Comparison of ENCODE assay signal across 9 mouse cellular contexts in the genomic region with DNA sequence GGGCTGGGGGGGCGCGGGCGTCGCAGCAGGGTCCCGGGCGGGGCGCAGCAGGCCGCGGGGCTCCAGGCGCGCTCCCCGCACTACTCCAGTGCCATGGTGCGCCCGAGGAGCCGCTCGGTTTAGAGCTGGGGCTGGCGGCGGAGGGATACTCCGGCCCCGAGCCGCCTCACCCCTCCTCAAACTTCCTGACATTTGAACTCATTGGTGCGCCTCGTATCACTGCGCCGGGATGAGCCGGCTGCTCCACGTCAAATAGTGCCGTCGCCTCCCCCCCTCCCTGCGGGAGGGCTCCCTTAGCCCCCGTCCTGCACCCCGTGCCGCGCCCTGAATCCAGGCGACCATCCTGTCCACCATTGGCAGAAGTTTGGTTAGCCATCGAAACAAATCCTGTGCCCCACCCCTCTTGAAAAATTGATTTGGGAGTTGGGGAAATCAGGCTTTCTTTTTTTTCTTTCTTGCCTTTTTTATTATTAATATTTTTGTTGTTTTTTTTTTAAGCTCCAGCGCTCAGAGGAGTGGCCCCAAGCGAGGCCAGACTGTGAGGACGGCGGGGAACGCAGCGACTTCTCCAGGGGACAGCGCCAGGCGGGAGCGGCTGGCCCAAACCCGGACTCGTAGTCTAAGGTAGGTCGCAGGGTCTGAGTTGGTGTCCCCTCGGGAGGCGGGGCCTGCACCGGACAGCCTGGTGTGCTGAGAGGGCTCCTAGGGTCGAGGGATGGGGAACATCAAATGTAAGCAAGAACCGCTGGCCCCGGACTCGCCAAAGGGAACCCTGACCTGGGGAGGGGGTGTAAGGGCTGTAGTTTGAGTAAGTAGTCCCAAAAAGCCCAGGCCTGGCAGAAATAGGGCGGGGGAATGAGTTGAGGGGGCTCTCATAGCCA. TPM values are rescaled to one million over a fixed set of nuclear protein-coding genes. Genes with fewer than 3 reads are reported as not detected.
DNase-seq lines count a peak whose midpoint lies in the region; ATAC-seq and TF ChIP-seq lines count a peak whose summit lies in the region.
"Had no signal": no experiment of that assay in that cellular context is flagged by ENCODE, and none has a peak within 500 bp of the region (broad histone marks: within the 10 kb centered on the region; RNA-seq: fewer than 3 reads in every experiment).

No protein-coding gene starts in this region.

- no peaks in the 10 kb centered on the region for H3K36me3 ChIP-seq in forebrain, postnatal 0 days (ENCODE audit: insufficient read depth)
- H3K36me3 ChIP-seq in hindbrain, embryonic 16.5 days (ENCODE audit: control insufficient read depth, insufficient read depth, low read length) = no peaks in the 10 kb centered on the region
- H3K36me3 ChIP-seq in liver, embryonic 13.5 days = no peaks in the 10 kb centered on the region

- peak; percentile 31 to 46 for DNase-seq in lung, adult 18-20 months
- DNase-seq in lung, postnatal 25 days (ENCODE audit: low spot score) = no peak
- no peak for DNase-seq in forebrain, postnatal 0 days
- no peak for DNase-seq in liver, embryonic 13.5 days
- peak; percentile 35 for DNase-seq in skeletal muscle tissue, adult 2 months (ENCODE audit: low read depth, low spot score)
- no peak for DNase-seq in layer of hippocampus, adult 2 months (ENCODE audit: low spot score in 2 of 2)

- H3K27me3 ChIP-seq in forebrain, postnatal 0 days (ENCODE audit: insufficient read depth, low read length) = peaks cover 85% of the 10 kb centered on the region
- H3K27me3 ChIP-seq in hindbrain, embryonic 16.5 days (replicated peaks; ENCODE audit: control insufficient read depth, insufficient read depth, low read length) = peaks cover 60% of the 10 kb centered on the region
- peaks cover 100% of the 10 kb centered on the region for H3K27me3 ChIP-seq in liver, embryonic 13.5 days

- ATAC-seq in forebrain, postnatal 0 days = no peak
- ATAC-seq in hindbrain, embryonic 16.5 days = peak; percentile 67; the same call in 1 of the 2 replicates
- ATAC-seq in liver, embryonic 13.5 days (ENCODE audit: low read depth) = no peak
- no peak for ATAC-seq in monocyte, adult 5-6 weeks (replicated peaks; ENCODE audit: insufficient number of reproducible peaks, low FRiP score, low TSS enrichment, poor library complexity, severe bottlenecking)

- no peak overlapping the region for H3K9ac ChIP-seq in forebrain, postnatal 0 days
- peak overlapping the region; percentile 58 for H3K9ac ChIP-seq in hindbrain, embryonic 16.5 days (ENCODE audit: low read depth, low read length)
- no peak overlapping the region for H3K9ac ChIP-seq in liver, embryonic 13.5 days

- no peaks in the 10 kb centered on the region for H3K9me3 ChIP-seq in forebrain, postnatal 0 days (ENCODE audit: low read length)
- no peaks in the 10 kb centered on the region for H3K9me3 ChIP-seq in hindbrain, embryonic 16.5 days (ENCODE audit: control insufficient read depth, low read length)
- H3K9me3 ChIP-seq in liver, embryonic 13.5 days (replicated peaks) = no peaks in the 10 kb centered on the region

- H3K4me1 ChIP-seq in forebrain, postnatal 0 days (ENCODE audit: insufficient read depth) = no peaks in the 10 kb centered on the region
- peaks cover 10% of the 10 kb centered on the region for H3K4me1 ChIP-seq in hindbrain, embryonic 16.5 days (ENCODE audit: control insufficient read depth, insufficient read depth, low read depth, low read length)
- peaks cover 7% of the 10 kb centered on the region for H3K4me1 ChIP-seq in liver, embryonic 13.5 days (replicated peaks)

- H3K4me3 ChIP-seq in forebrain, postnatal 0 days (ENCODE audit: low read depth, low read length) = peak overlapping the region; percentile 27; the same call in 1 of the 2 replicates
- peak overlapping the region; percentile 46 for H3K4me3 ChIP-seq in hindbrain, embryonic 16.5 days (ENCODE audit: low read length)
- H3K4me3 ChIP-seq in liver, embryonic 13.5 days (replicated peaks) = peak overlapping the region; percentile 45
- no peak overlapping the region for H3K4me3 ChIP-seq in layer of hippocampus, adult 2 months

- 1% methylated on average over 40 of the region's 56 CpGs for WGBS in forebrain, postnatal 0 days
- 1% methylated on average over 46 of the region's 56 CpGs for WGBS in hindbrain, embryonic 16.5 days
- WGBS in liver, embryonic 13.5 days (ENCODE audit: insufficient replicate concordance) = 2% methylated on average over 44 of the region's 56 CpGs

- peak overlapping the region; percentile 38 for H3K4me2 ChIP-seq in forebrain, postnatal 0 days (ENCODE audit: low read depth)
- peak overlapping the region; percentile 55 for H3K4me2 ChIP-seq in hindbrain, embryonic 16.5 days (ENCODE audit: low read length)
- H3K4me2 ChIP-seq in liver, embryonic 13.5 days = peak overlapping the region; percentile 56

- no peak for TF ChIP-seq CTCF in forebrain, postnatal 0 days (IDR thresholded peaks at IDR 0.05; ENCODE audit: low read depth)
- TF ChIP-seq CTCF in layer of hippocampus, adult 2 months (conservative IDR thresholded peaks at IDR 0.05) = no peak

- no peak overlapping the region for H3K27ac ChIP-seq in forebrain, postnatal 0 days (ENCODE audit: low read depth, low read length)
- H3K27ac ChIP-seq in hindbrain, embryonic 16.5 days (ENCODE audit: low read depth, low read length) = peak overlapping the region; percentile 74
- H3K27ac ChIP-seq in liver, embryonic 13.5 days = no peak overlapping the region
- H3K27ac ChIP-seq in layer of hippocampus, adult 2 months = no peak overlapping the region

RNA-seq across cellular contexts. Expression of gene Lmx1b, which starts 0.9 kb away (rescaled TPM):
- 0.54 and 2.0 TPM in 2 replicates for total RNA-seq in forebrain, postnatal 0 days (2014; rRNA removed)
- 0.05 and 0.24 TPM in 2 replicates for polyA plus RNA-seq in forebrain, postnatal 0 days (2015; fragmentation: Nextera tagmentation; extraction: Ambion mirVana)
- polyA plus RNA-seq in hindbrain, embryonic 16.5 days (2015; fragmentation: Nextera tagmentation; extraction: Ambion mirVana) = 3.3 and 3.5 TPM in 2 replicates
- polyA plus RNA-seq in liver, embryonic 13.5 days (2015; fragmentation: Nextera tagmentation; extraction: Ambion mirVana) = not detected in 2 replicates
- under 1 TPM; 0.10 to 0.41 TPM for total RNA-seq in layer of hippocampus, adult 2 months (2021)
- not detected in 3 replicates for total RNA-seq in monocyte, adult 5-6 weeks (2017)
- total RNA-seq: CH12.LX had no signal

Comparison
In these comparisons a context has a peak if more than half of its experiments do, and no peak if none do; other contexts are left out.
1. DNase-seq: peak in lung, adult 18-20 months (2 of 2) and skeletal muscle tissue, adult 2 months (single experiment); none in lung, postnatal 25 days (single experiment), forebrain, postnatal 0 days (single experiment), liver, embryonic 13.5 days (single experiment) and layer of hippocampus, adult 2 months (0 of 2).
2. Peak in every context shown above with its lines, with median percentiles within 50 percentile points of each other: H3K4me2 ChIP-seq.